Mouse (Mus musculus) heart, embryonic 11.5 days (tissue): ENCODE measurements around the gene Fadd. TPM values are rescaled to one million over a fixed set of nuclear protein-coding genes. Genes with fewer than 3 reads are reported as not detected.

ENCODE experiments used
- ATAC-seq: fragments of 200-750 bp; cut with Nextera tagmentation; replicated peaks from 2 replicates; pipeline ENCODE4 v1.8.0; 2017; ENCODE audit warnings: moderate library complexity; ENCODE audit not compliant: insufficient number of reproducible peaks, low FRiP score, low TSS enrichment
- H3K27ac ChIP-seq: fragments of 300-500 bp; sonication (generic); 2 replicates; pipeline ENCODE4 v1.5.1; 2014; ENCODE audit warnings: mild to moderate bottlenecking, low read depth, low read length
- H3K27me3 ChIP-seq: fragments of 300-500 bp; sonication (generic); 2 replicates; pipeline ENCODE4 v1.6.1; 2014; ENCODE audit warnings: mild to moderate bottlenecking, low read length, mixed read lengths; ENCODE audit not compliant: control insufficient read depth, insufficient read depth
- H3K36me3 ChIP-seq: fragments of 300-500 bp; sonication (generic); 2 replicates; pipeline ENCODE4 v1.6.1; 2014; ENCODE audit warnings: mild to moderate bottlenecking, low read length, moderate library complexity, mixed read lengths; ENCODE audit not compliant: control insufficient read depth, insufficient read depth
- H3K4me1 ChIP-seq: fragments of 300-500 bp; sonication (generic); 2 replicates; pipeline ENCODE4 v1.6.1; 2014; ENCODE audit warnings: low read length; ENCODE audit not compliant: control insufficient read depth, insufficient read depth
- H3K4me2 ChIP-seq: fragments of 300-500 bp; sonication (generic); 2 replicates; pipeline ENCODE4 v1.6.1; 2014; ENCODE audit warnings: mild to moderate bottlenecking, moderate library complexity
- H3K4me3 ChIP-seq: fragments of 300-500 bp; sonication (generic); 2 replicates; pipeline ENCODE4 v1.5.1; 2014; ENCODE audit warnings: low read depth, low read length
- H3K9ac ChIP-seq: fragments of 300-500 bp; sonication (generic); 2 replicates; pipeline ENCODE4 v1.6.1; 2014; ENCODE audit warnings: mild to moderate bottlenecking, low read depth, low read length, moderate library complexity
- H3K9me3 ChIP-seq: fragments of 300-500 bp; sonication (generic); replicated peaks from 2 replicates; pipeline ENCODE4 v1.6.1; 2016; ENCODE audit warnings: low read length; ENCODE audit not compliant: control insufficient read depth
- WGBS: fragments of 180-500 bp; shearing (Covaris S2); extraction: QIAGEN DNeasy Blood & Tissue Kit; methylation state at CpG from one replicate; pipeline ENCODE4 v1.1.7; 2014; ENCODE audit not compliant: insufficient replicate concordance; 5-methylcytosine and 5-hydroxymethylcytosine counted together
- polyA plus RNA-seq: library from polyadenylated mRNA; unstranded; fragments of >200 nt; fragmentation: Nextera tagmentation; extraction: Ambion mirVana; gene quantifications from 2 replicates; pipeline ENCODE4 v1.2.1, GENCODE M21; 2014

Gene Fadd
- polyA plus RNA-seq, 1 experiment from 2014 or later = 12.0 TPM

GRCm38 (mm10) chr7:144531585-144532378 is 50.5 kb downstream of the Fadd start:
- no peak for ATAC-seq
- H3K27me3 ChIP-seq = no peaks in the 10 kb centered on the region
- peaks cover 16% of the 10 kb centered on the region for H3K4me1 ChIP-seq
- H3K4me2 ChIP-seq = no peak overlapping the region
- 41% methylated on average over 7 of the region's 7 CpGs for WGBS
- no peak overlapping the region for H3K27ac ChIP-seq
- no peak overlapping the region for H3K4me3 ChIP-seq
- no peak overlapping the region for H3K9ac ChIP-seq
- no peaks in the 10 kb centered on the region for H3K9me3 ChIP-seq
- H3K36me3 ChIP-seq = no peaks in the 10 kb centered on the region

DNA sequence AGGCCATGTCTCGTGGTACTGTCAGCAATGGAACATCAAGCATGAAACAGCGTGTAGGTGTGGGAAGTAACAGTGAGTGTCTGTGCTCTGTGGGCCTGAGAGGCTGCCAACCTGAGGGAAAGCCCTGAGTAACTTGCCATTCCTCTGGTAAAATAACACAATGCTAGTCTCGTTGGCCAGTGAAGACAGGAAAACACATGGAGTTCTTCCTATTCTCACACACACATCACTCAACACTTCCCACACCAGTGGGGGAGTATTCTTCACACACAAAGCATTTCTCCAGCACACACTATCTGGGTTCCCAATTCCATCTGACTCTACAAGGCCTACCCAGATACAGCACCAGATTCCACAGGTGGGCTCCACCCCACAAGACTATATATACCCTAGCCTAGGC is 52.4 kb downstream of the Fadd start:
- no peak overlapping the region for H3K4me2 ChIP-seq
- no peak for ATAC-seq
- no peak overlapping the region for H3K27ac ChIP-seq
- no peaks in the 10 kb centered on the region for H3K9me3 ChIP-seq
- H3K4me1 ChIP-seq = peaks cover 24% of the 10 kb centered on the region
- no peaks in the 10 kb centered on the region for H3K27me3 ChIP-seq
- 71% methylated on average over 3 of the region's 3 CpGs for WGBS
- H3K36me3 ChIP-seq = no peaks in the 10 kb centered on the region
- H3K4me3 ChIP-seq = no peak overlapping the region
- no peak overlapping the region for H3K9ac ChIP-seq

DNA sequence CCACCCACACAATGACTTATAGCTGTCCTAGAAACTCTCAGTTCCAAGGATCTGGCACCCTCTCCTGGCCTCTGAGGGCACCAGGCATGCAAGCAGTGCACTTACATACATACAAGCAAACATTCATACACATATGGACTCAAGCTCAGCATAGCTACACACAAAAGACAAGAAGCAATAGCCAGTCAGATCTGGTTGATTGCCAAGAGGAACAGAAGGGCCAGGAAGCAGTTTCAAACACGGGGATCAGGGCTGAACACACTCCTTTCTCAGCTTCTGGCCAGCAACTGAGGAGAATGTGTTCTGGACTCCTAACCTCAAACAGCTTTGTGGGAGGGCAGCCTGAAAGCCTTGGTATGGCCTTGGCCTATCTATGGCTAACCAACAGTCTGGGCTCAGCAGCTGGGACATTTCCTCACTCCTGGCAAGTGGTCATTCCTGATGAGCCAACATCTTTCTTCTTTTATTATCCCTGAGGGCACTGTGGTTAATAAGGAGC is 54.5 kb downstream of the Fadd start:
- WGBS = 62% methylated on average over 1 of the region's 1 CpGs

More for the DNA sequence above, 54.5 kb downstream of the Fadd start:
- H3K9ac ChIP-seq = no peak overlapping the region
- H3K4me3 ChIP-seq = no peak overlapping the region
- H3K36me3 ChIP-seq = no peaks in the 10 kb centered on the region
- H3K9me3 ChIP-seq = no peaks in the 10 kb centered on the region
- no peak overlapping the region for H3K27ac ChIP-seq
- ATAC-seq = no peak
- H3K27me3 ChIP-seq = no peaks in the 10 kb centered on the region
- H3K4me1 ChIP-seq = peaks cover 29% of the 10 kb centered on the region
- H3K4me2 ChIP-seq = no peak overlapping the region

Other genes starting within 250 kb of the Fadd start
- 128 and 153 TPM in 2 replicates for gene Cttn, start 111.5 kb downstream of the Fadd start, polyA plus RNA-seq
- gene Ppfia1, start 28.7 kb downstream of the Fadd start, polyA plus RNA-seq = 25.7 and 28.9 TPM in 2 replicates
- 14.3 TPM in 2 replicates for gene Ano1, start 169.5 kb upstream of the Fadd start, polyA plus RNA-seq